Mouse (Mus musculus) 3T3-L1 (cell line): ENCODE measurements around the gene Spice1.

Source experiments
- DNase-seq: peaks from one replicate; pipeline ENCODE4 v3.0.0-alpha.2; 2015; ENCODE audit warnings: low read depth, low spot score

Spice1 gene

DNA sequence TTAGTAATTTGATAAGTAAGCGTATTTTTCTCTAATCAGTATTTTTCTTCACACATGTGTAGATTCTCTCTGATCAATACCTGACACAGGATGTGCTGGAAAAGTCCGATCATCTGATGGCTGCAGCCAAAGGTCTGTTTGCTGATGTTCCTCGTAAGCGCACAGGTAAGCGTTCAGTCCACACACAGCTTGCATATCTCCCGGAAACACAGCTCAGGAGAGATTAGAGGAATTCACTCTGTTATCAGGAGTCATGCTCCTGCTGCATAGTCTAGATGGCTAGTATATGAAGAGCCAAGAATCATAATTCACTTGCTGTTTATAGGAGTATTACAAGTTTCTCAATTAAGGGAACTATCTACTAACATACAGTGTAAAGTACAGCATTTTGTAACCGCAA, 18.6 kb downstream of the Spice1 start:
- no peak for DNase-seq

- DNase-seq = no peak
Observed at GRCm38 (mm10) chr16:44375459-44375858, 28.5 kb downstream of the Spice1 start.

- no peak for DNase-seq
Observed at GRCm38 (mm10) chr16:44380006-44380405, 33.1 kb downstream of the Spice1 start.

DNA sequence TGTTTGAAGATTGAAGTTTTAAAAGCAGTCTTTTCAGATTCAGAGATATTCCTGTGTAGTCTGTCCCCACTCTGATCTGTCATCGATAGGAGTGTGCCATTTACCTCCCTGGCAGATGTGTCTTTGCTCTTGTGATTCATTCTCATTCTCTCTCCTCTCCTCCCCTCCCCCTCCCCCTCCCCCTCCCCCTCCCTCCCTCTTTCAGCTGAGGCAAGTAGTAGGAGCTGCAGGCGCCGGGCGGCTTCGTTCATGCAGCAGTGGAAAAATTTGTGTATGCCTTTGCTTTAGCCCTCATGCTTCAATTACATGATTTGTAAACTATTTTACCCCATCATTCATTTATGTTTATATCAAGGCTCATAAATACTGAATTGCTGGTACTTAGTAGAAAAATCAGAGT, 34.7 kb downstream of the Spice1 start:
- DNase-seq = no peak

- no peak for DNase-seq
Observed at GRCm38 (mm10) chr16:44383549-44383948, 36.6 kb downstream of the Spice1 start.

DNA sequence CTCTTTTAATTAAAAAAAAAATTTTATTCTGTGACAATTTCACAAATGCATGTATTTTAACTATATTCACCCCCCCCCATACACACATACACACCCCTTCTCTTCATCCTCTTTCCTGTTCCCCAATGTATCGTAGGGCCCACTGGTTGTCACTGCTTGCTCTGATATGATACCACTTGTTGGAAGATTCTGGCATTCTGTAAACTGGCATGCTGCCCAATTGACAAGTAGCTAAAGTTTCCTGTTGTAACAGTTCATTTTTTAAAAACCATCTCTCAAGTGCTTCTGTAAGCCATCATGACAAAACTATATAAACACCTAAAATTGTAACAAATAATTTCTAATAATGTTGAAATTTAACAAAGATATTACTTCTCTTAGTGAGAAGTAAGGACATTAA, 37.3 kb downstream of the Spice1 start:
- no peak for DNase-seq

- DNase-seq = peak; percentile 82
Observed at GRCm38 (mm10) chr16:44391877-44392548, 45.1 kb downstream of the Spice1 start.

DNA sequence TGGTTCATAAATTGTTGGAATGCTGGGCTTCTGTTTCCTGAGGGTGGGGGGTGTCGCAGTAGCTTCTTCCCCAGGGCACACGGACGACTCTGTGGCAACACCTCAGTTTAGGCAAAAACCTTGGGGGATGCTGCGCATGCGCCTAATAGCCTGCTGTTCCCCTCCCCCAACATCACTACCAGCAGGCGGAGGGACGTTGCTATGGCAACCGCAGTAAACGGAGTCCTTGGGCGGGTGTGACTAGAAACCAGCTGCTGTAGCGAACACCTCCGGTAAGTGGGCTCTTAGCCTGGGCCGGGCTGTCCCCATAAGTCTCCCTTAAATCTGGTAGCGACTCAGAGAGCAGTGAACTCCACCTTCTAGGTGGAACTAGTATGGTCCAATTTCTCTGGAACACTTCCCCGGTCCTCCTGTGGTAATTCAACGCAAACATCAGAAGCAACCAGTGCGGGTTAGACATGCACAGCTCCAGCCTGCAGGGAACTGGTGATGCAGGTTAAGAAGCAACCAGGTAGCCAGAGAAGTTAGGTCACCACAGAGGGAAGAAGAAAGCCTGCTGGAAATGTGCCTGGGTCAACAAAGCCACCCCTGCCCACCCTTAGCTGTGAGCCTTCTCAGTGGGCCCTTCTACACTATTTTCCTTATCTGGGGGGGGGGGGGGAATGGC, 47.8 kb downstream of the Spice1 start, which contains the start of gene Cfap44:
TSS of gene Cfap44 (plus strand) at position 220 of the 667 bp plus-strand sequence.
- DNase-seq = no peak

DNA sequence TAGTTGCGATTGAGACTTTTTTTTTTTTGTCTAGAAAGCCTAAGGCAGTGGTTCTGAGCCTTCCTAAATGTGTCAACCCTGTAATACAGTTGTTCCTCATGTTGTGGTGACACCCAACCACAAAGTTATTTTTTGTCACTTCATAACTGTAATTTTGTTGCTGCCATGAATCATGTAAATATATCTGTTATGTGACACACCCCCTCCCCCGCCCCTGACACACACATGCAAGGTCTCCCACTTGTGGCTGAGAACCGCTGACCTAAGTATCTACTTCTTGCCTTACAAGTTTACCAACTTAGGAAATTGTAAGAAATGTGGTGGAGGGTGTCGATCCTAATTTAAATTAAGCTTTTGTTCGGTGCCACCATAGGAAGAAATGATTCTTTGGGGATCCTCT, 58.0 kb downstream of the Spice1 start:
- no peak for DNase-seq

DNA sequence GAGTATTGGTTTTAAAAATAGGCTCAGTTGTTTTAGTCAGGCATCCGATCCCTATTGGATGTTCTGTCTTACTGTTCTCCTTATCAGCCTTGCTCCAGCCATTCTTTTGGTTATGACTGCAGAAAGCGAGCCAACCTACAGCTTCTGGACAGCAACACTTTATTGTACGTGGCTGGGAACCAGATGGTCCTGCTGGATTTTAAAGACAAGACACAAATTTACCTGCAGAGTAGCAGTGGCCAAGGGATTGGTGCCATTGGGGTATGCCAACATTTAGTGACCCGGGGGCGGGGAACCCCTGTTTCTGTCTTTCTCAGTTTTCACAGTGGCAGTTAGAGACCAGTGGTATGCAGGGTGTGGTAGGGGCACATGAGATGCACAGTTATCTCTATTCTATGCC, 60.3 kb downstream of the Spice1 start:
- no peak for DNase-seq

DNA sequence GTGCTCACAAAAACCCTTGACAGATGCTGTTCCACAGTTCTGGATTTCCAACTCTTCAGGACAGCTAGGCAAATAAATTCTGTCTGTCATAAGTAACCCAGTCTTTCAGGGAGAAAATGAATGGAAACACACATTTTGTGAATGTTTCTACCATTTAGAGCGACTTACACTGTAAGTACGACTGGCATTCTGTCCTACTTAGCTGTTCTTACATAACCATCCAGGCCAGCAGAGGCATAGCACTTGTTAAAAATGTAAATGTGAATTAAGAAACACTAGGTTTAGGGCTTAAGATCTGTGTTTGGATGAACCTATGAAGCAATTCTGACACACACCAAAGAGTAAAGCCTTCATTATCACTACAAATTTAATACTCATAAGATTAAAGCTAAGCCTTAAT, 61.4 kb downstream of the Spice1 start:
- DNase-seq = no peak

GRCm38 (mm10) chr16:44410176-44410575, 63.3 kb downstream of the Spice1 start:
- DNase-seq = no peak

DNA sequence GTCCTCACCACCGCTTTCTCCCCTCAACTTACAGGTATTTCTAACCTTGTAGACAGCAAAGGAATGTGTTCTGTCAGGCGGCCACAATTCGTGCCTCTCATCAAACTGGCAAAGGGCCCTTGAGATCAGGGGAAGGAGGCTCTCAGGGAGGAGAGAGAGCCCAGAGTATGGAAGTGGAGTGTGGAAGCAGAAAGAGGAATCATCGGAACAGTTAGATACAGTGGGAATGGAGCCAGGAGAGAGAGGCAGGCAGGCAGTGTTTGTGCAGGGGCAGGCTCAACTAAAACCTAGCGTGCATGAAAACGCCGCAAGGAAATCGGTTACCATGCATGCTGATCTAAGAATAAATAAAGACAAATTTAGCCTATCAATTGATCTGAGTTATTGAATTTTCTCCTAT, 70.7 kb downstream of the Spice1 start:
- no peak for DNase-seq

GRCm38 (mm10) chr16:44421735-44422134, 74.8 kb downstream of the Spice1 start:
- no peak for DNase-seq

DNA sequence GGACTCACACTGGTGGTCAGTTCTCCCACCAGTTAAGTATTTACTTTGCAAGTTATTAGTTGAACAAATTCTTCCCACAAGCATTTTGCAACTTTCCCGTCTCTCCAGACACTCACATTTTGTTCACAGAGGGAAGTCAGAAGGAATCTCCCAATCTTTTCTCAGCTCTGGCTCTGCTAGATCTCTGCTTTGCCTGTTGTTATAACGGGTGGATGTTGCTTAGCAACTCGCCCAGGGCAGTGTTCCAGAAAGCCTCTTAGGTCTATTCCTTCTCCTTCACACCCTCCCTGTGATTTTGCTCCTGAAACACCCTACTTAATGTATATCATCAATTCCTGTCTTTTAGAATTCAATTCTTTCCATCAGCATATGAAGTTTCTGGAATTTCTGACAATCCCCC, 76.6 kb downstream of the Spice1 start:
- peak; percentile 7 for DNase-seq

GRCm38 (mm10) chr16:44428456-44428855, 81.5 kb downstream of the Spice1 start:
- DNase-seq = no peak

- no peak for DNase-seq
Observed at GRCm38 (mm10) chr16:44430021-44430420, 83.1 kb downstream of the Spice1 start.

DNA sequence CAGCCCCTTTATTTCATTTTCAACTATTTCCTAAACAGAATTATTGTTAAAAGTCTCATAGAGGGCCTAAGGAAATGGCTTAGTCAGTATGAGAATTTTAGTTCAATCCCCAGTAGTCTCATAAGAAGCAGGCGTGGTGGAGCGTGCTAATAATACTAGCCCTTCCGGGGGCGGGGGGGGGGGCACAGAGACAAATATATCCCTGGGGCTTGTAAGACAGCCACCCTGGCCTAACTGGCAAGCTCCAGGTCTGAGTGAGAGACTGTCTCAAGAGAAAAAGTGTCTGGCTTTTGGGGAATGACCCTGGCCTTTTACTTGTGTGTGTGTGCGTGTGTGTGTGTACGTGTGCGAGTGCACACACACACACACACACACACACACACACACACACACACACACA, 88.0 kb downstream of the Spice1 start:
- no peak for DNase-seq

DNA sequence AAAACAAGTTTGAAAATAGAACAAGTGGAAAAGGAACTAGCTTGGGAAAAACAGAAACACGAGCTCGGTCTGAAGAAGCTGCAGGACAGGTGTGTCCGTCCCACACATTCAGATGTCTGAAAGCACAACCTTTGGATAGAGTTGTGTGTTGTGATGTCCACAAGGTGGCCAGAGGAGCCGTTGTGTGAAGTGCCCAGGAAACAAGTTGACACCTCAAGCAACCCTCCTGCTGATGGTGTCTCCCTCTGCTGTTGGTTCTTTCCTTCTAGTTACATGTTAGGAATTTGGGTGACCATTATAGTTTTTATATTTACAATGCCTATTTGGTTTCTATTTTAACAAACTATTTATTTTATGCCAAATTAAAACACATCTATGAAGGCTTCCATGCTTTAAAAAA, 88.6 kb downstream of the Spice1 start:
- DNase-seq = peak; percentile 48
